Mouse (Mus musculus) embryo, embryonic 10 days (tissue): ENCODE measurements around the gene Mrpl58.
"Not testable (repeated sequence)": the region's sequence is repeated elsewhere in the genome, so short reads cannot be mapped to it uniquely, and the experiment has no call there.

Experiments
- DNase-seq: peaks from one replicate; pipeline ENCODE4 v3.0.0-alpha.2; 2015; ENCODE audit warnings: low spot score

The Mrpl58 gene

GRCm38 (mm10) chr11:115382891-115383290 lies 20.7 kb upstream of the Mrpl58 start:
- DNase-seq = peak; percentile 44

DNA sequence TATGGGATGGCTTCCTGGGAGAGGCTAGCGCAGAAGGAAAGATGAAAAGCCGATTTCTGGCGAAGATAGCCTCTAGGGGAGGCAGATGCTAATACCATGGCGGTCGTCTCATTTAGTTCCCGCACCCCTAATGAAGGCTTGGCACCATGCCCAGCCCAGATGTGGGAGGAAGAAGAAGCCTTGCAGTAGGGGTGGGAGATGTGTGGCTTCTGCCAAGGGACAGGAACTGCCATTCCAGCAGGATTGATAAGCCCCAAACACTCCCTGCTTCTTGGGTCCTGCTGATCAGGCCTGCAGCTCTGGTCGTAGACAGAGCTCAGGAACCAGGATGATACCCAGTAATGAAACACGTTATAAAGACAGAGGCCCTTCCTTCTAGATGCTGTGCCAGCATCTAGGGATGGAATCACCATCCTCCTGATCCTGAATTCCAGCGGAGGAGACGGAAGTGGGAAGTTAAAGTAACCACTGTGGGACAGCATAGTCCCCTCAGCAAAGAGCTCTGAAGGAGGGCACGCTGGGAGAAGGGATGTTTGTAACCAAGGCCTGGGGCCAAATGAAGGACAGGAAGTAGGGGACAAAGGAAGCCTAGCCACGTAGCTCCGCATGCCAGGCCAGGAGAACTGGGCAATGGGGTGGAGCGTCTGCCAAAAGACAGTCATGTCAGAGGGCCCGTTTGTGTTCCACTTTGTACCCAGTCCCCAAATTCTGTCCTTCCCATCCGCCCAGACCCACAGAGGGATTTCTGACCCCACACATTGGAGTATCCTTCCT lies 19.7 kb upstream of the Mrpl58 start:
- no peak for DNase-seq

DNA sequence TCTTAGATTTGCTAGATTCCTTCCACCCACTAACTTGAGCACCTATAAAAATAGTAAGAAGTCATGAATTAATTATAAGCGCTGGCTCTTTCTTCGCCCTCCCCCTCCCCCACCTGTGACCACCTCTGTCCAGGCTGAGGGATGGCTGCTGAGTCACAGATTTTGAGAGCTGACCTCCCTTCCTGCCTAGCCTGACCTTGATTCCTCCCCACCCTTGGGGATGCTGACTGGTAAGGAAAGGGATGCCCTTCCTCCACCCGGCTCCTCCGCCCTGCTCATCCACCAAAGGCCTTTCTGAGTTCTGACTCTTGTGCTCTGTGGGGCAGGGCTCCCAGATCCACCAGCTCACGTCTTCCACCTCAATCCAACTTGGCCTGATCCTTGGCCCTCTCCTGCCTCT lies 19.0 kb upstream of the Mrpl58 start:
- DNase-seq = peak; percentile 45

GRCm38 (mm10) chr11:115386859-115387258 lies 16.7 kb upstream of the Mrpl58 start:
- not testable (repeated sequence) for DNase-seq

DNA sequence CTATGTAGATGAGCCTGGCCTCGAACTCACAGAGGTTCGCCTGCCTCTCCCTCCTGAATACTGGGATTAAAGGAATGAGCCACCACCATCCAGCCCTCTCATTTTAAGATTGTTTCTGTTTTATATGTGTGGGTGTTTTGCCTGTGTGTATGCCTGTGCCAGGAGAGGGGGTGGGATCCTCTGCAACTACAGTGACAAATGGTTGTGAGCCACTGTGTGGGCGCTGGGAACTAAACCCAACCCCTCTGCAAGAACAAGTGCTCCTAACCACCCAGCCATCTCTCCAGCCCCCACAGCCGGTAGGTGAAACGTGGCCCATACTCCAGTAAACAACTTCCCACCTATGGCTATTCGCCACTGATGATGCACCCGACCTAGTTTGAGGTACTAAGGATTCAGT lies 12.2 kb upstream of the Mrpl58 start:
- no peak for DNase-seq

DNA sequence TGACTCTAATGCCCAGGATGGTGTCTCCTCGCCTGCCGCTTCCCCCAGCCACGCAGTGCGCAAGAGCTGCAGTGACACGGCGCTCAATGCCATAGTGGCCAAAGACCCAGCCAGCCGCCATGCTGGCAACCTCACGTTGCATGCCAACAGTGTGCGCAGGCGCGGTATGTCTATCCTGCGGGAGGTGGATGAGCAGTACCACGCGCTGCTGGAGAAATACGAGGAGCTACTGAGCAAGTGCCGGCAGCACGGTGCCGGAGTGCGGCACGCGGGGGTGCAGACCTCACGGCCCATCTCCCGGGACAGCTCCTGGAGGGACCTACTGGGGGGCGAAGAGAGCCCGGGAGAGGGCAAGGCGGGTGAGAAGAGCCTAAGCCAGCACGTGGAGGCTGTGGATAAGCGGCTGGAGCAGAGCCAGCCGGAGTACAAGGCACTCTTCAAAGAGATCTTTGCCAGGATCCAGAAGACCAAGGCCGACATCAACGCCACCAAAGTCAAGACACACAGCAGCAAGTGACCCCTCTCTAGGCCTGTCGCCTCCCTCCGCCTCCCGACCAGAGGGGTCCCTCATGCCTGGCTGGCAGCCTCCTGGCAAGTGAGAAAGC lies 9.7 kb upstream of the Mrpl58 start:
- no peak for DNase-seq

DNA sequence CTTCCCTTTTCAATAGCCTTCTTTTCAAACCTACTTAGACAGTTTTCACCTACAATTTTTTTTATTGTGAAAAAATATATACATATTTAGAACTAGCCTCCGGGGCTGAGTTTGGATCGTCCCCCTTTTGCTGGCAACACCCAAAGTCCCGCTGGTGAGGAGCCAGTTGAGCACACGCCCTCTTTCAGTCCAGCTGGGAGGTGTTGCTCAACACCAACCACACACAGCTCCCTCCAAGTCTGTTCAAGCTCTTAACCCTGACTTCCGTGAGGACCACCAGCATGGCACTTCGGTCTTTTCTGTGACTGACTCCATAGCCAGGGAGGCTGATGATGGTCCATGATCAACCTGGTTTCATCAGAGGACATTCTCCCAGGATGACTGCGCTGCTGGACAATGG lies 5.5 kb upstream of the Mrpl58 start:
- DNase-seq = no peak

DNA sequence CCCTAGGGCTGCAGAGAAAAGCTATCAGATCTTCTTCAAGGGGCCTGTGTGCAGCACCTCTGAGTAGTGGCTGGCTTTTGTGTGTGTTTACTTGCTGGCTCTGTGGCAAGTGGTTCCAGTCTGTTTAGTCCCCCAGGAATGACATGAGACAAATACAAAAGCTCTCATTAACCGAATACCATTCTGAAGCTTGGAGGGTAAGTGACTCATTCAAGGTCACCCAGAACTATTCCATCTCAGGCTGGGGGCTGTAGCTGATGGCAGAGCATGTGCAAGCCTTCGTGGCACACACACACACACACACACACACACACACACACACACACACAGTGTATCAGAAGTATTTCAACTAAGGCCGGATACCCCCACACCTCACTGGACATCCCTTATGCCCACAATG lies 3.4 kb upstream of the Mrpl58 start:
- no peak for DNase-seq

- no peak for DNase-seq
These were observed 2.7 kb upstream of the Mrpl58 start for GRCm38 (mm10) chr11:115400630-115401391.

- no peak for DNase-seq
These were observed 2.2 kb downstream of the Mrpl58 start for GRCm38 (mm10) chr11:115405723-115406122.

GRCm38 (mm10) chr11:115406858-115407401 lies 3.4 kb downstream of the Mrpl58 start:
- no peak for DNase-seq

DNA sequence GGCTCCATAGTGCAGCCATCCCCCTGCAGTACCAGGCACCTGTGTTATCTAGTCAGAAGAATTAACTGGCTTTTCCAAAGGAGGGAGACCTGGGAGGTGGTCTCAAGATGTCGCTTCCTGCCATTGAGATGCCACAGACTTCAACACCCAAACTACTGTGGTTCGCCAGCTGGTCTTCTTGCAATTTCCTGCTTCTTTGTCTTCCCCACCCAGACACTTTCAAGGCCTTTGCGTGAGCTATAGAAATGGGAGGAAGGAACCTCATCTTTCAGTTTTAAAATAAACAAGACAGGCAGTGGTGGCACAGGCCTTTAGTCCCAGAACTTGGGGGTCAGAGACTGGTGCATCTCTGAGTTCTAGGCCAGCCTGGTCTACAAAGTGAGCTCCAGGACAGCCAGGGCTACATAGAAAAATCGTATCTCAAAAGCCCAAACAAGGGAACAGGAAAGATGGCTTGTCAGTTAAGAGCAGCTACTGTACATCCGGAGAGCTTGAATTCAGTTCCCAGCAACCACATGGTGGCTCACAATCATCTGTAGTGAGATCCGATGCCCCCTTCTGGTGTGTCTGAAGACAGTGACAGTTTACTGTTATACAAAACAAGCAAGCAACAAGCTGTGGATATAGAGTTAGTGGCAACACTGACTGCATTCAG lies 4.8 kb downstream of the Mrpl58 start:
- no peak for DNase-seq

DNA sequence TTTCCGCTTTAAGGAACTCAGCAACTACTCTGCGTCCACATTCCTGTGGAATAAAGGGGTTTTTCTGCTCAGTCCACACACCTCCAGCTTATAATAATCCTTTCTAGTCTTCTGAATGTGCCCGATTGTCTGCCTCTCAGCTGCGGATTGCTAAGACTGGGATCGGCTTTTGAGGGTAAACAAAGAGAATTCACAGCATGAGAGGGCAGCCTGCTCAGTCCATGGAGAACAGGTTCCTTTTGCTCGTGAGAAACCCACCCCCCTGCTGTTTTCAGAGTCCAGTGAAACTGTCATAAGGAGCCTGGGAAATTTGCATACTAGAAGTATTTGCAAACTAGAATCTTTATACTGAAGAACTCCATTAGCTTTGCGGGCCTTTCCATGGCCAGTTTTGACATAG lies 6.0 kb downstream of the Mrpl58 start:
- DNase-seq = peak; percentile 42

DNA sequence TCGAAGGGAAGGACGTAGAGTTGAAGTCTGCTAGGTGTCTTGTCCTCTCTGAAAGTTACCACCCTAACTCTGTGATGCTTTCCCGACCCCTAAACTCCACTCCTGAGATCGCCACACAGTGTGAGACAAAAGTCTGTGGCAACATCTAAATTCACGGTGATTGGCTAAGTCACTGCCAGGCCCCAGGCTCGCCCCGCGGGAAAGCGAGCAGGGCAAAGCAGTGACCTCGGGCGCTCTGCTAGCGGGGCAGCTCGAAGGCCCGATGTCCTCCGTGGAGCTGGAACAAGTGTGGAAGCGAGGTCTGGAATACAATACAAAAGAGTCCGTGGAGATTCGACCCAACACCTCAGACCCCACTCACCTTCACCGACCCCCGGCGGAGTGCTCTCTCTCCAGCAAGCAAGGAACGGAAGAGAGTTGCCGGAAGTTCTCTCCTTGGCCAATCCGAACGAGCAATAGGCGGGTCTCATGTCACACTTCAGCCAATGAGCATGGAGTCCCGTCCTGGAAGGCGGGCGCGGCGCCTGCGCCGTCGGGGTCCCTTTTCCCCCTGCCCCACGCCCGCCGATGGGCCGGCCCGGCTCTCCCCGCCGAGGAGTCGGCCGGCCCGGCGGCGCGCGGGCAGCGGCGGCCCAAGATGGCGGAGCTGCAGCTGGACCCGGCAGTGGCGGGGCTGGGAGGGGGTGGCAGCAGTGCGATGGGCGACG lies 16.1 kb downstream of the Mrpl58 start, which contains the start of the genes Atp5h and Kctd2:
Gene Atp5h, minus strand, starts transcription at position 432 of the 707 bp plus-strand sequence.
Gene Kctd2, plus strand, starts transcription at position 598 of the 707 bp plus-strand sequence.
- DNase-seq = peak; percentile 98

GRCm38 (mm10) chr11:115420336-115421190 lies 17.0 kb downstream of the Mrpl58 start:
- peak; percentile 54 for DNase-seq

DNA sequence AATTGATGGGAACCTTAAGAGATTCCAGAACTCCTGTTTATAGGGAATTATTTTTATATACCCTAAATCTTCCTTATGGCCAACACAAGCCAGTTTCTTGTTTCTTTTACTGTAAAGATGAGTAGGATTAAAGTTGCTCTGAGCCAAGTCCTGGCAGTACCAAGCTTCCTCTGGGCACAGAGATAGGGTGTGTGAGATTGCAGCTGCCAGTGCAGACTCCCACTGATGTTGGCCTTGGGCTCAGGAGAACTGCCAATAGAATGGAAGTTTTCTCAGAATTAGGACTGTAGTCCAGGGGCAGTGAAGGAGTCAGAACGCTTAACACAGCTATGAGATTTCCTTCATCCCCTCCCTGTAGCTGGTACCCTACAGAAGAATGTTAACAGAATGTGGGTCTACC lies 17.8 kb downstream of the Mrpl58 start:
- DNase-seq = no peak

DNA sequence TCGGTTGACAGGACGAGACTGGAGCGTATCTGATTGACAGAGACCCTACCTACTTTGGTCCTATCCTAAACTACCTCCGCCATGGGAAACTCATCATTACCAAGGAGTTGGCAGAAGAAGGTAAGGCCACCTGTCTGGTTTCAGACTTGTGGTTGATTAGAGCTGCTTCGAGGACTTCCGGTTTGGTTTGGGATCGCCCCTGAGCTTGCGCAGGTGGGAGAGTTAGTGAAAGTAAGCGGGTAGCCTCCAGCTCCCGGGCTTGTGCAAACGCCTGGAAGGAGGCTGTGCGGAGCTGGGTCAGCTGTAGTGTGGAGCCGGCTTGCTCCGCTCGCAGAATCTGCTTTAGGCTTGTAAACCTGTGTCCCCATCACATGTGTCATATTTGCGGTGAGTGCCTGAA lies 18.4 kb downstream of the Mrpl58 start:
- no peak for DNase-seq

DNA sequence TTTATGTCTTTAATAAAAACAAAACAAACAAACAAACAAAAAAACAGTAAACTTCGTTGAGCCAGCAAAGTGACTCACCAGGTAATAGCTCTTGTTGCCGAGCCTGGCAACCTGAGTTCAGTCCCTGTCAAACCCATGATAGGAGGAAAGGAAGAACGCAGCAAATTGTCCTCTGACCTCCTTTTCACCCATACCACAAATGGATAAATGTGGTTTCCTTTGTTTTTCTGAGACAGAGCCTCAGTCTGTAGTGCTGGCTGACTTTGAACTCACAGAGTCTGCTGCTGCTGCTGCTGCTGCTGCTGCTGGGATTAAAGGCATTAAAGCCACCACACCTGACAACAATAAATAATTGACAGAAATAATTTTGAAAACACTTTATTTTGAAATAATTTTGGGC lies 19.5 kb downstream of the Mrpl58 start:
- DNase-seq = no peak

DNA sequence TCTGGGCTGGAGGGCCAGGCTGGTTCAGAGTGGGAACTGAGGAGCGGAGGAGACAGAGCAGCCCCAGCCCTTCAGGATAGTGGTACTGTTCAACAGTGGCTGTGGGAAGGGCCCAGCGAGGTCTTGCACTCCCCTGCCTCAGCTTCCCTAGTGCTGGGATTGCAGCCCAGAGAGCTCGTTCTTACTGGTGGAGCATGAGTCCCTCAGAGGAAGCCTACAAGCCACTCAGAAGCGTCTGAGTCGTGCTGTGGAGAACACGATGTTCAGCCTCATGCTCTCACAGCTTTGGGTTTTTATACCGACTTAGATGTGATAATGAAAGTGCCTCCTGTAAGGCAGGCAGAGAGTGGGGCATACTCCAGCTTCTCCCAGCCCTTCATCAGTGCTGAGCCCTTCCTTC lies 21.1 kb downstream of the Mrpl58 start:
- no peak for DNase-seq

DNA sequence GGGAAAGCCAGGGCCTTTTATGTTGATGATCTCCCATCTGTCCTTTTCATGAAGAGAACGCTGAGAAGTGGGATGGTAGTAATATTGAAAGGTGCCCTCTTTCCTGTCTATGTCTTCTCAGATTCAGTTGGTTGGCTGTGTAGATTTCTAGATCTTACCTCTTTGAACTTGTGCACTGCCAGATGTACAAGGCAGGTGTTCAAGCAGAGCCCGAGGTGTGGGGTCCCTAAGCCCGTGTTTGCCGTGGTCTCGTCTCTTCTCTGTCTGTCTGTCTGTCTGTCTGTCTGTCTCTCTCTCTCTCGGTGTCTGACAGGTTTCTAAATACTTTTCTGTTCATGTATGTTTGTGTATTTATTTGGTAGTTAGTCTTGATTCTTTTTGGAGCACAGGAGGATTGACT lies 22.1 kb downstream of the Mrpl58 start:
- no peak for DNase-seq
